Mouse (Mus musculus): ENCODE measurements around the gene Pgghg. TPM values are rescaled to one million over a fixed set of nuclear protein-coding genes. Genes with fewer than 3 reads are reported as not detected.
A peak's percentile ranks its signal among the peaks of the same experiment; 100 is the strongest.

Pgghg gene
- total and polyA plus RNA-seq, 3 experiments: 3.1 to 3.3 (median 3.2) TPM

DNA sequence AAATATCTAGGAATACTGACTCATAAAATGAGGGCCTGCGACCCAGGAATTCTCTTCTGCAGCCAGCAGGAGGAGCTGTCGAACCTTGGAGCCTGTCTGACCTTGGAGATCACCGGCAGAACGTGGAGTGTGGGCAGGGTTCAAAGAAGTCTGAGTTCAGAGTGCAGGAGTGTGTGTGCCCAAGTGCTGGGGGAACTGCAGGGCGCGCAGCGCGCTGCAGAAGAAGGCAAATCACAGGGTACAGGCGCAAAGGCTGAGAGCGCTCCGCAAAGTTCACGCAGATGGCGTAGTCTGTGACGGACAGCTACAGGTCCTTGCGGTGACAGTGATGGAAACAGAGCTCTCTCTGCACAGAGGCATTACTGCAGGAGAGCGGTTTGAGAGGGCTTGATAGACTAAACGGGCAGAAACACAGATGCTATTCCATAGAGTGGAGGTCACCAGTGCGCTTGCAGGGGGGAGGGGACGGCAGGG is 32.5 kb upstream of the Pgghg start (continued):
- TF ChIP-seq MYC (IDR thresholded peaks at IDR 0.05; ENCODE audit: low read depth, low read length): no peak; the same call in 1 of the 2 replicates
- TF ChIP-seq POLR2AphosphoS2 (IDR thresholded peaks at IDR 0.05; ENCODE audit: low read depth, low read length): no peak
- no peak for TF ChIP-seq KAT2A (IDR thresholded peaks at IDR 0.05; ENCODE audit: insufficient replicate concordance, low read length)
- TF ChIP-seq JUND (conservative IDR thresholded peaks at IDR 0.05; ENCODE audit: low read depth, low read length): no peak
- no peak for TF ChIP-seq MAX (IDR thresholded peaks at IDR 0.05; ENCODE audit: low read length)
- TF ChIP-seq BHLHE40 (IDR thresholded peaks at IDR 0.05; ENCODE audit: low read depth, low read length): peak; percentile 43; the same call in 1 of the 2 replicates
- TF ChIP-seq POLR2A (IDR thresholded peaks at IDR 0.05; ENCODE audit: low read depth, low read length): no peak

DNA sequence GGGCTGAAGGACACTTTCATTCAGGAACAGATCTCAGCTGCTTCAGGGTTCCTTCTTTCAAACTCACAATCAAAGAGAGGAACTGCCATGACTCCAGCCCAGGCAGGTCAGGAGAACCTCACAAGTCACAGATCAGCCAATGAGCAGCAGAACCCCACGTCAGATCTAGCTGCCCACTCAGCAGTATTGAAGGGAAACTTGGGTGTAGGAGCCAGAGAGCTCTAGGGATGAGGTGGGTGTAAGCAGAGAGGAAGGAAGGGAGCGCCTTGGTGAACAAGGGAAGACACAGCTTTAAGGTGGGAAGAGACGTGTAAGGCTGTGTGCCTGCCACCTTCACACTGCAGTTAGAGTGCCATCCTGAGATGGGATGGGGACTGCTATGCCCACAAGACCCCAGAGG is 28.9 kb upstream of the Pgghg start:
- H3K9ac ChIP-seq (ENCODE audit: insufficient read depth, low read depth): no peak overlapping the region
- H3K79me2 ChIP-seq (replicated peaks; ENCODE audit: control insufficient read depth, extremely low read depth, insufficient read depth, poor library complexity, severe bottlenecking): no peaks in the 10 kb centered on the region
- H3K4me1 ChIP-seq (ENCODE audit: control insufficient read depth in 1 of 2, insufficient read depth in 2 of 2): peaks cover 7 to 30% of the 10 kb centered on the region in 2 experiments
- no peak for TF ChIP-seq EP300 (IDR thresholded peaks at IDR 0.05; ENCODE audit: low read length)
- no peak for TF ChIP-seq MAZ (IDR thresholded peaks at IDR 0.05; ENCODE audit: low read depth, low read length)
- no peak for TF ChIP-seq USF2 (conservative IDR thresholded peaks at IDR 0.05; ENCODE audit: low read depth, low read length)
- no peak for TF ChIP-seq ZC3H11A (IDR thresholded peaks at IDR 0.05; ENCODE audit: low read depth, low read length)
- TF ChIP-seq MAFK (IDR thresholded peaks at IDR 0.05; ENCODE audit: insufficient replicate concordance, low read length): no peak
- no peak for TF ChIP-seq JUND (conservative IDR thresholded peaks at IDR 0.05; ENCODE audit: low read depth, low read length)
- no peak for TF ChIP-seq ELF1 (IDR thresholded peaks at IDR 0.05; ENCODE audit: low read depth, low read length)
- no peak for TF ChIP-seq ZNF384 (IDR thresholded peaks at IDR 0.05; ENCODE audit: low read depth, low read length)
- no peak for TF ChIP-seq RAD21 (IDR thresholded peaks at IDR 0.05; ENCODE audit: low read depth, low read length)
- TF ChIP-seq ETS1 (conservative IDR thresholded peaks at IDR 0.05; ENCODE audit: low read depth, low read length): no peak
- TF ChIP-seq TBP (conservative IDR thresholded peaks at IDR 0.05; ENCODE audit: low read depth, low read length): no peak
- no peak for TF ChIP-seq UBTF (IDR thresholded peaks at IDR 0.05; ENCODE audit: low read depth, low read length)
- no peak for TF ChIP-seq SIN3A (IDR thresholded peaks at IDR 0.05; ENCODE audit: low read length)
- no peak for TF ChIP-seq NELFE (IDR thresholded peaks at IDR 0.05; ENCODE audit: low read depth, low read length)
- no peak for TF ChIP-seq NRF1 (IDR thresholded peaks at IDR 0.05; ENCODE audit: low read depth, low read length)
- no peak for TF ChIP-seq POLR2AphosphoS2 (IDR thresholded peaks at IDR 0.05; ENCODE audit: low read depth, low read length)
- no peak for TF ChIP-seq IRF4 (IDR thresholded peaks at IDR 0.05; ENCODE audit: low read depth, low read length)
- TF ChIP-seq E2F4 (IDR thresholded peaks at IDR 0.05; ENCODE audit: insufficient replicate concordance, low read depth, low read length): no peak
- TF ChIP-seq MXI1 (IDR thresholded peaks at IDR 0.05; ENCODE audit: low read depth, low read length): no peak
- TF ChIP-seq JUN (IDR thresholded peaks at IDR 0.05; ENCODE audit: insufficient read depth, low read depth, low read length): no peak
- no peaks in the 10 kb centered on the region for H3K36me3 ChIP-seq (replicated peaks in 1 of 2; ENCODE audit: control insufficient read depth in 1 of 2, insufficient read depth in 1 of 2, low read length in 1 of 2)
- in situ Hi-C loops (cut with MboI; ENCODE audit: low pct_ligation_motif_present, low pct_unique_long_range_greater_than_20kb, low sequenced_read_pairs) (loop anchor here (5.0 kb wide), 1 partner anchor 35 kb away; no protein-coding TSS in a partner anchor), dilution Hi-C loops (cut with MboI; ENCODE audit: extremely low pct_ligation_motif_present, extremely low pct_unique_long_range_greater_than_20kb, low sequenced_read_pairs) (no loop called here)
- no peaks in the 10 kb centered on the region for H3K27me3 ChIP-seq (replicated peaks)
- no peak for DNase-seq (ENCODE audit: extremely low read depth)
- no peak overlapping the region for H3K4me2 ChIP-seq (ENCODE audit: insufficient read depth, low read depth, poor library complexity, severe bottlenecking)
- H3K4me3 ChIP-seq (replicated peaks in 1 of 3; ENCODE audit: low read depth in 2 of 3, low read length in 2 of 3, poor library complexity in 1 of 3): no peak overlapping the region
- H3K9me3 ChIP-seq (replicated peaks; ENCODE audit: low read length): no peaks in the 10 kb centered on the region
- H3K27ac ChIP-seq (ENCODE audit: insufficient read depth, low read depth): no peak overlapping the region
